Mouse (Mus musculus) c-Kit-positive CD71-negative TER-119-negative erythroid progenitor cells, embryonic 14.5 days (primary cell): ENCODE results near the gene Rnf144b.
A peak's percentile ranks its signal among the peaks of the same experiment; 100 is the strongest.

Experiments
- DNase-seq: peaks from one replicate; pipeline ENCODE4 v3.0.0-alpha.2; 2013; ENCODE audit warnings: low read depth

Gene Rnf144b

GRCm38 (mm10) chr13:47124986-47125385, 2.5 kb downstream of the Rnf144b start:
- DNase-seq: no peak

DNA sequence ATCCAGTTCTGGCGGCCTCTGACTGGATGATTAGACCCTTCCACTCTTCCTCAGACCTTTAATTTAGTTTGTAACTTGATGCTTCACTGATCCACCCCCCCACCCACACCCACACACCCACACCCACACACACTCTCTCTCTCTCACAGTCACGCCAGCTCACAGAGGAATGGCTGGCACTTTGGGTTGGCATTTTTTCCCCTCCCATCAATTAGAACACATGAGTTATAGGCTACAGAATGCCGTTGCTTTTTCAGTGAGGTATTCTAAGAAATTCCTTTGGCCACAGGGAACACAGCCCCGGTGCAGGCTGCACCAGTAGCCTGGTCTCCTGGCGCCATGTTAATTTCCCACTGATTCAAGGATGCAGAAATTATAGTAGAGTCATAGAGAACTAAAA, 3.1 kb downstream of the Rnf144b start:
- DNase-seq: no peak

DNA sequence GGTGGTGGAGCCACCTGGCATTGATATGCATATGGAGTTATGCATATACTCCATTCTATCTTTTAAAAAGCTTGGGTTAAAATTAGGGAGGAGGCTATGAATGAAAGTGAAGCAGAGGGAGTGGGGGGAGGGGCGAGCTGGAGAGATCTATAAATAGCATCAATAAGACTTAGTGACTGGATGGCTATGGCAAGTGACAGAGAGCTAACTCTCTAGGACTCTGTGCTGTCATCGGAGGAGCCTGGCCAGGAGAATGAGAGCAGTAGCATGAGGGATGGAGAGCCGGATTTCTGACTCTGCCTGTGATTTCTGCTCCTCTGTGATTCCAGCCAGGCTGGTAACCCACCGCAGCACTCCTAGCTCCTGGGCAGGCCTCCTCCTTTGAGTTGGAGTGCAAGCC, 6.6 kb downstream of the Rnf144b start:
- no peak for DNase-seq

- DNase-seq: no peak
These were observed 10.6 kb downstream of the Rnf144b start for GRCm38 (mm10) chr13:47133058-47133457.

- DNase-seq: no peak
These were observed 12.4 kb downstream of the Rnf144b start for GRCm38 (mm10) chr13:47134836-47135235.

DNA sequence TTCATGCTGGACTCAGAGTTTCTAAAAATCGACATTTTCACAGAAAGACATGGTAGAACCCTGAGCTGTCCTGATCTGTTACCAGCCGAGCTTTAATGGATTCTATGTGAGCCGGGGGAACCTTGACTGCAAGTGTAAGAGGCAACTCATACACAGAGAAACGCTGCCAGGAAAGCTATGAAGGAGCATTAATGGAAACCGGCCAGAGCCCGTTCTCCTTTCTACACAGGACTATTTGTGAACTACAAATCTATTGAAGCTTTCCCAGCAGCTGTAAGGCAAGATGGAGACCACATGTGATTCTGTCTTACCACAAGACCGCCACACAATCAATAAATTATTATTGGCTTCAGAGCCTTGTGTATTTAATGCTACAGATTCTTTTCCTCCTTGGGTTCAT, 13.3 kb downstream of the Rnf144b start:
- DNase-seq: no peak

DNA sequence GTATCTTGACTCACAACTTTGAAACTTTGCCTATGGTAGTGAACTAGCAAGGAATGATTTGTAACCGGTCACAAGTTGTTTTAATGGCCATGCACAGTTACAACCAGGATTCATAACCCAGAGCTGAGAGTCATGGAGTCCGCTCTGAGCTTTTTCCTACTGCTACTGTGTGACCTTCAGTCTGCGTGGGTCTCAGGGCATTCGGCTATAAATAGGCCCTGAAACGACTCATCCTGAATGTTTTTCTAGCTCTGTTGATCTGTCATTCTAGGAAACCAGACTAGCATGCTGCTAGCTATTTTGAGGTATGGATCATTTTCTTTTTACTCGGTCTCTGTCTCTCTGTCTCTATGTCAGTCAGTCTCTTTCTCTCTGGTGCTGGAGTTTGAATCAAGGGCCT, 20.3 kb downstream of the Rnf144b start:
- no peak for DNase-seq

DNA sequence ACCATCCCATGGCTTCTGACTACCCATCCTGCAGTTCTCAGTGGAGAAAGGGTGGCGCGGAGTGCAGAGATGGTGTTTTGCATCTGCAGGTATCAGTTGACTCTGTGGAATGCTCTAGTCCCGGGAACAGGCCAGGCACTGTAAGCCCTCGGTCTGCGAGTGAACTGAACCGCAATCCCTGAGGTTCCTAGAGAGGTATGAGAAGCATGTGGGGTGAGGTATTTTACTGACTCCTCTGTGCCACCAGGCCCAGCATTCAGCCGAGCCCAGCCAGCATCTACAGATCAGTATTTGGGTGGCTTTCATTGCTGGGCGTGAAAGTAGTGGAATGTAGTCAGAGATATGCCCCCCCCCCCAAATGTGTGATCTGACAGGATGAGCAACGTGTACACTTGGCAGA, 23.5 kb downstream of the Rnf144b start:
- DNase-seq: no peak

GRCm38 (mm10) chr13:47146388-47146787, 23.9 kb downstream of the Rnf144b start:
- no peak for DNase-seq

GRCm38 (mm10) chr13:47148573-47148972, 26.1 kb downstream of the Rnf144b start:
- no peak for DNase-seq

GRCm38 (mm10) chr13:47149993-47150392, 27.5 kb downstream of the Rnf144b start:
- DNase-seq: no peak

GRCm38 (mm10) chr13:47151060-47151459, 28.6 kb downstream of the Rnf144b start:
- DNase-seq: no peak

DNA sequence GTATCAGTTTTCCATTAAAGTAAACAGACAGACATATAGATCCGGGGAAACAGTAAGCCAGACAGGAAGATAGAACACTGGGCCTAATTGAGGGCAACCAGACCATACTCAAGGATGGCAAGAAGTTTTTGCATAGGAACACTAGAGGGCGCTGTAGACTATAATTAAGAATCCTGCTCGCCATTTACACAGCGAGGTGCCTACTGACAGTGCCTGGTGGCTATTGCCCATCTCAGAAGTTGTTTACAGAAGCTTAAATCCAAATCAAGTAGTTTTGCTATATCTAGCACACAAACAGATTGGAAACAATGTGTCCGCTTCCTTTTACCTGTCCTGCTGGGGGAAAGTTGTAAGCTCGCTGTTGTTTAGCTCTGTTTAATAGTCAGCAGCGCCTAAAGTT, 29.9 kb downstream of the Rnf144b start:
- DNase-seq: peak; percentile 42

GRCm38 (mm10) chr13:47153206-47153605, 30.8 kb downstream of the Rnf144b start:
- no peak for DNase-seq

DNA sequence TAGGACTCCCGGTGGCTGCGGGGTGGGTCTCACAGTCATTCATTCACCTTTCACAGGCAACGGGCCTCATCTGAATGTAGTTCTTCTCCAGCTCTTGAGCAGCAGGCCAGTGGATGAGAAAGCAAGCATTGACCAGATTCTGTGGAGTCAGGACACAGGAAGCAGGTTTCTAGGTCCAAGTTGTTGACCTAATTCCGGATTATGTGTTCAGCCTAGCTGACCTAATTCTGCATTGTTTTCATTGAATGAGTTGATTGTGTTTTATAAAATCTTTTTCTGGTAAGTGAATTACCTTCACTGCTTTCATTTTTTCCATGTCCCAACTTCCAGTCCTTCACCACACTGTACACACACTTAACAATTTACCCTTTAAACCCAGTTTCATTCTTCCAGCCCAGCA, 32.4 kb downstream of the Rnf144b start:
- no peak for DNase-seq

DNA sequence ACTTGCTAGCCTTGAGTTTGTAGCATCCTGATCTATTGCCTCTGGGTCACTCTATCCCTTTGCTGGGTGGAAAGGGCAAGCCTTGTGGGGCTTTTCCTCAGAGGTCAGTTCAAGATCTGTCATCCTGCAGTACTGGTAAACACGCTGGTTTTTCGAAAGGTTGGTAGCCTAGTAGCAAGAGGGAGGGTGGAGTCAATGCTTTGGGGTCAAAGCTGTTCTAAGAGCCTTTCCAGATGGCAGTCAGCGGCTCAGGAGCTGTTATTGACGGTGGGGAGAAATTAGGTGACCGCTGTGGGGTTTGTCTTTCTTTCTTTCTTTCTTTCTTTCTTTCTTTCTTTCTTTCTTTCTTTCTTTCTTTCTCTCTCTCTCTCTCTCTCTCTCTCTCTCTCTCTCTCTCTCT, 34.4 kb downstream of the Rnf144b start:
- no peak for DNase-seq

DNA sequence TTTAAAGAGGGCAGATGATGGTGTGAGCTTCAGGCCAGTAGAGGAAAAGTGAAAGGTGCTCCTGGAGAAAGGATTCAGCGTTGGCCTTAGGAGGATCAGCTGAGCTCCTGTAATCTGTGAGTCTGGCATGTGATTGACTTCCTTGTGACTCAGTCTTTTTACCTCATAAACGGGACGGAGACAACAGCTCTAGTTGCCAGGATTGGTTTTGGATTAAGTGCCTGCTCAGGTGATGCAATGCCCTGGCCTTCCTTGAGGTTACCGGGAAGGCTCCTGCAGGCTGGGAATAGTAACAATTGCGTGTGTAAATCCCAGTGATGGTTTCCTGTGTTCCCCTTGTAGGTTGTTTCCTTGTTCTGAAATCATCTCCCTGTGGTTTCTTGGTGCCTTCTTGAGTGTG, 39.5 kb downstream of the Rnf144b start:
- no peak for DNase-seq

GRCm38 (mm10) chr13:47164732-47165131, 42.3 kb downstream of the Rnf144b start:
- no peak for DNase-seq

- no peak for DNase-seq
These were observed 42.8 kb downstream of the Rnf144b start for GRCm38 (mm10) chr13:47165261-47165660.

- no peak for DNase-seq
These were observed 46.0 kb downstream of the Rnf144b start for GRCm38 (mm10) chr13:47168484-47168883.

DNA sequence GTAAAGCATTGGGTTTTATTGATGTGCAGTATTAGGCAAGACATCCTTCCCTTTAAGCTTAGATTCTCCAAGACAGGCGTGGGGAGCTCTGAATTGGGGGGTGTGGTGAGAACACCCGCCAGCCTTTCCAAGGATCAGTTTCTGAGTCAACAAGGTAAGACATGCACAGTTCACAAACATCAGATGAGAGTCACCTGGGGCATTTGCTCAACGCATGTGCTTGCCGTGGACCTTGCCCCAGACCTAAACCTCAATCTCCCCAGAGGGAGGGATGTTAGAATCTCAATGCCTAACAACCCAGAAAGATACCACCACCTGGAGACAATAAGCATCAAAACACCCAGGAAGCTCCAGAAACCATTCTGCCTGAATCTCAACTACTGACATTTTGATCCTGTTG, 47.6 kb downstream of the Rnf144b start:
- DNase-seq: no peak

GRCm38 (mm10) chr13:47170811-47171555, 48.5 kb downstream of the Rnf144b start:
- DNase-seq: no peak

DNA sequence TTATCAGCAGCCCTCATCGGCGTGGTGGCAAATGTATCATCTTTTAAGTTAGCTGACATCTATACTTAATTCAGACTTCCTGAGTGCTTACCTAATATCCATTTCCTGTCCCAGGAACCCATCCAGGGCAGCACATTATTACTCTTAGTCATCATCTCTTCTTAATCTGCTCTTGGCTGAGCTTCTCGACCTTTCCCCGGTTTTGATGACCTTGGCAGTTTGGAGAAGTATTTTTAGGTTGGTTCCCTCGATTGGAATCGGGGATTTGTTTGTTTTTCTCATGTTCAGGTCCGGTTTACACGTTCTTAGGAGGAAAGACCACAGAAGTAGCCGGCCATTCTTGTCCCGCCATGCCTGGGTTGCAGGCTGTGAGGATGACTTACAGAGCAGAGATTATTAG, 50.4 kb downstream of the Rnf144b start:
- DNase-seq: no peak

GRCm38 (mm10) chr13:47178182-47178581, 55.7 kb downstream of the Rnf144b start:
- DNase-seq: no peak
